Mouse (Mus musculus) heart, postnatal 0 days (tissue): ENCODE results near the gene Dcaf17.

Experiments
- CTCF ChIP-seq: IDR thresholded peaks from 2 replicates; pipeline ENCODE4 v1.5.1; 2016; ENCODE audit warnings: antibody characterized with exemption, control low read depth, low read depth
- EP300 ChIP-seq: IDR thresholded peaks from 2 replicates; pipeline ENCODE4 v1.6.1; 2016; ENCODE audit warnings: antibody characterized with exemption, low read depth

- peak; percentile 50 for TF ChIP-seq CTCF
- TF ChIP-seq EP300 = no peak
These were observed 28.3 kb upstream of the Dcaf17 start for GRCm38 (mm10) chr2:71026787-71027186.
